Mouse (Mus musculus): Measurements from ENCODE around the gene Cnot8.
A peak's percentile ranks its signal among the peaks of the same experiment; 100 is the strongest.

The Cnot8 gene

GRCm38 (mm10) chr11:58165072-58165471 is 61.1 kb downstream of the Cnot8 start:
- peak; percentile 49 for DNase-seq (ENCODE audit: low read depth)

GRCm38 (mm10) chr11:58167822-58168166 is 63.8 kb downstream of the Cnot8 start:
- no peak for DNase-seq (ENCODE audit: low read depth)
